Mouse (Mus musculus): ENCODE data around the gene Tmem72. TPM values are rescaled to one million over a fixed set of nuclear protein-coding genes. Genes with fewer than 3 reads are reported as not detected.

Tmem72 gene
- polyA plus RNA-seq, 1 experiment from 2014 or later = 0.01 TPM

DNA sequence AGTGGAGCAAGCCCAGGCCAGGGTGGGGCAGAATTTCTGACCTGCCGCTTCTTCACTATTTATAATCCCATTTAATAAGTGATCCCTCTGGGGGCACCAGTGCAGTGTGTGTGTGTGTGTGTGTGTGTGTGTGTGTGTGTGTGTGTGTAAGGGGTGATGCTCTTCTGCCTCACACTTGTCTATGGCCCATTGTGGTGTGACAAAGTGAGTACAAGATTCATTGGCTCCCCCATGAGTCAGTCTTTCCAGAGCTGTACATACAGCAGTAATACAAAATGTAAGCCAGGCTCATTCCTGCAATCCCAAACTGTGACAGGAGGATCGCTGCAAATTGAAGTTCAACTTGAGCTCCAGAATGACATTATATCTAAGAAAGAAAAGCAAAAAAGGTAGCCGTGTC is 51.9 kb downstream of the Tmem72 start:
- ATAC-seq = no peak
- WGBS (ENCODE audit: insufficient replicate concordance) = 63% methylated on average over 3 of the region's 3 CpGs

DNA sequence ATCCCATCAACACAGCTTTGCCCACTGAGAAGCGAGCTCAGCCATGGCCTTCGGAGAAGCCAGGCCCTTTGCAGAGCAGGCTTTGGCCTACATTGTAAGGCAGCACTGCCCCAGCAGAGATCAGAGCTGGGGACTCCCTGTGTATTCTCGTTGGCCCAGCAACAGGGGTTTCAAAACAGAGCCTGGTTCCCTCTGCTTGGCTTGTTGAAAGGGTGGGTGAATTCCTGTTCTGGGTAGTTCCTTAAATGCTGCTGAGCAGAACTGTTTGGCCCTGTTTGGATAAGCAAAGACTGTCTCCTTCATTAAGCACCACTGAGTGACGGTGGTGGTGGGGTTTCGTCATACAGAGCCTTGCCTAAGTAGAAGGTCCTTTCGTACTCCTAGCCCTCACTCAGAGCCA is 52.7 kb downstream of the Tmem72 start:
- Histone ChIP-seq H3K4me1 (no peaks in the 10 kb centered on the region), H3K27ac (no peak overlapping the region), H3K4me3 (no peak overlapping the region), H3K9ac (no peak overlapping the region), H3K4me2 (no peak overlapping the region), H3K27me3 (replicated peaks) (no peaks in the 10 kb centered on the region), H3K9me3 (replicated peaks) (no peaks in the 10 kb centered on the region), H3K36me3 (no peaks in the 10 kb centered on the region)
- ATAC-seq = no peak
- WGBS (ENCODE audit: insufficient replicate concordance) = 56% methylated on average over 6 of the region's 6 CpGs

More for the DNA sequence above, 51.9 kb downstream of the Tmem72 start:
- no peaks in the 10 kb centered on the region for H3K4me1 ChIP-seq
- H3K36me3 ChIP-seq = no peaks in the 10 kb centered on the region
- no peak overlapping the region for H3K9ac ChIP-seq
- no peak overlapping the region for H3K4me3 ChIP-seq
- H3K27ac ChIP-seq = no peak overlapping the region
- no peaks in the 10 kb centered on the region for H3K27me3 ChIP-seq (replicated peaks)
- no peaks in the 10 kb centered on the region for H3K9me3 ChIP-seq (replicated peaks)
- H3K4me2 ChIP-seq = no peak overlapping the region

DNA sequence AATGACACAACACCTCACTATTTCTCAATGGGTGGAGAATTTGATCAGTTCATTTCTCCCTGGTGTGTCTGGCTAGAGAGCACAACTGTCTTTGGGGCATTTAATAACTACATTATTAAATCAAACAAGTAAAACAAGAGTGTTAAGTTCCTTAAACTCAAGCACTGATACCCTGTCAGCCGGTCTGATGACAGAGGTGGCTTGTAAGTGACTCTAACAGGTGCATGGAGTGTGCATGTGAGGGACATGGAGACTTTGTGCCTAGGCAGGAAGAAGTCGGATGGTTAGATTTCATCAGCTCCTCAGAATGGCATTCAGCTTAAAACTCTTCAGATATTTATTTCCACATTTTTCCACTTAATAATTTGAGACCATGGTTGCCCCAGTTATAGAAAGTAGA is 53.3 kb downstream of the Tmem72 start:
- Histone ChIP-seq H3K9me3 (replicated peaks) (no peaks in the 10 kb centered on the region), H3K4me1 (no peaks in the 10 kb centered on the region), H3K4me3 (no peak overlapping the region), H3K9ac (no peak overlapping the region), H3K36me3 (no peaks in the 10 kb centered on the region), H3K4me2 (no peak overlapping the region), H3K27me3 (replicated peaks) (no peaks in the 10 kb centered on the region), H3K27ac (no peak overlapping the region)
- ATAC-seq = no peak
- whole genome bisulfite sequencing (ENCODE audit: insufficient replicate concordance) = 75% methylated on average over 2 of the region's 2 CpGs

DNA sequence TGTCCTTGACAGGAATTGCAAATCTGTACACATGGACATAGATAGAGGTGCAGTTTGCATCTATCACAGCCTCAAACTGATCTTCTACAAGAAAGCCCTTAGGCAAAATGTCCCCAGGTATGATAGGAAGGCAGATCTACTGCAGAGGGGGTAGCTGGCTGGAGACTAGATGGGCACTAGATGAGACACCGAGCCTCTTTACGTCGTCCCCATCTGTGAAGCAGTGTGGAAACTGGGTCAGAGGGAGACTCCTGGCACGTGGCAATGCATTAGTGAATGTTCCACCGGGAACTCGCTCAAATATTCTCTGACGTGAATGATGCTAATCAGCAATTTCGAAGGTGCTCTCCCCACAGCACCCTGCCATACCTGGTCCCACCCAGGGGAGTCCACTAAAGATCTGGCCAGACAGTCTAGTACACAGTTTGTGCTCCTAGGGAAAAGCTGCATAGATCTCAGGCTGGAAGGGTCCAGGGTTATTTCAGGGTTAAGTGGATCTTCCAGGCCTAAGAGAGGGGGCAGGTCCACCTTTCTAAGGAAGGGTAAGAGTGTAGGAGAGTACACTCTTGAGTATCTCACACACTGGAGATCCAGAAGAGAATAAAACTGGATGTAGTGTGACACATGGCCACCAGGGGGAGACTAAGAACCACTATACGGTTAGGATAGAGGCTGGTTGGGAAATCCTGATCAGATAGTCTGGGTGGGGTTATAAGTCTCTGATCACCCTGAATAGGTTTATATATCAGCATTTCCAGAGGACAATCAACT is 62.8 kb downstream of the Tmem72 start:
- no peak overlapping the region for H3K27ac ChIP-seq

DNA sequence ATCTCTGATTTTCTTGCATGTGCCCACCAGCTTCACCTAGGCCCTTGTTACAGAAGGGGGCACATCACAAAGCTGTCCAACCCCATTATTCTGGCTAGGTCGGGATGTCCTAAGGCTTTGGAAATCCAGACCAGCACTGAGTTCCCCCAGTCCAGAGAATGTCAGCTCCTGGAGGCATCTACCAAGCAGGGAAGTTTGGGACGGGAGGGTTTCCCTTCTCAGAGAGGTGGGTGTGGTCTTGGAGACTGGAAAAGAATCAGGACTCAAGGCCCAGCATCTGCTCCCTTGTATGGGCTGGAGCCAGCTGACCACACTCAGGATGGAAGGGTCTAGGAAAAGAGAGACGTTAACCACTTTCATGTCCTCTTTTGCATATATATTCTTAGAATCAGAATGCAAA is 63.5 kb downstream of the Tmem72 start:
- H3K9me3 ChIP-seq (replicated peaks) = peaks cover 7% of the 10 kb centered on the region; the same call in 1 of the 2 replicates
- H3K4me1 ChIP-seq = peaks cover 16% of the 10 kb centered on the region
- H3K9ac ChIP-seq = no peak overlapping the region
- no peak overlapping the region for H3K4me2 ChIP-seq
- H3K4me3 ChIP-seq = no peak overlapping the region
- no peak for ATAC-seq
- H3K36me3 ChIP-seq = no peaks in the 10 kb centered on the region
- H3K27me3 ChIP-seq (replicated peaks) = no peaks in the 10 kb centered on the region
- no peak overlapping the region for H3K27ac ChIP-seq
- 55% methylated on average over 3 of the region's 3 CpGs for WGBS (ENCODE audit: insufficient replicate concordance)

More for the DNA sequence above, 62.8 kb downstream of the Tmem72 start:
- 0 out of 2 replicates have a peak, but pooled peaks have one; percentile 16 for ATAC-seq
- H3K9ac ChIP-seq = no peak overlapping the region
- peaks cover 16% of the 10 kb centered on the region for H3K4me1 ChIP-seq
- no peaks in the 10 kb centered on the region for H3K27me3 ChIP-seq (replicated peaks)
- H3K4me3 ChIP-seq = no peak overlapping the region
- WGBS (ENCODE audit: insufficient replicate concordance) = 53% methylated on average over 9 of the region's 9 CpGs
- H3K36me3 ChIP-seq = no peaks in the 10 kb centered on the region
- H3K9me3 ChIP-seq (replicated peaks) = peaks cover 7% of the 10 kb centered on the region; the same call in 1 of the 2 replicates
- no peak overlapping the region for H3K4me2 ChIP-seq

DNA sequence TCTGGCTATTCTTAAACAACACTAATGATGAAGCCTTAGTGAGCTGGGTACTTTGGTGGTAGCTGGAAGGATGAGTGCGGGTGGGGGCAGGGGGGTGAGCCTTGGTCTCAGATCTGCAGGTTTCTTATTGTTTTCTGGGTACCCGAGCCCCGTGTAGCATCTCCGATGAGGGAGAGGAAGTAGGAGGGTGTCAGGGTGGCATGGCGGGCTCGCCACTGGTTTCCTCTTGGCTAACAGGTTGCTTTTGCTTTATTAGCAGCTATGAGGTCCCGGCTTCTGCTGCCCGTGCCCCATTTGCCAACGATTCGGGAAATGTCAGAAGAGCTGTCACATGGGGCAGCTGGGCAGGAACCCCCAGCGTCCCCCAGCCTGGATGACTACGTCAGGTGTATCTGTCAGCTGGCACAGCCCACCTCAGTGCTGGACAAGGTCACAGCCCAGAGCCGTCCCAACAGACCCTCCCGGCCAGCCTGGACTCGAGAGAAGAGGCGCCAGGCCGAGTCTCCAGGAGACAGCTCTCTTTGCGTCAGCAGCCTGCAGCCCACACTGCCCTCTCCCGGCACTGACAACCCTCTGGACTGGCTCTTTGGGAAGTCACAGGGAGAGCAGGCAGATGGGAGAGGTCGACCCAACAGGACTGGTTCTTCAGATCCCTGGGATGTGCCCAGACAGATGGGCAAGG is 65.1 kb downstream of the Tmem72 start:
- Histone ChIP-seq H3K27me3 (replicated peaks) (no peaks in the 10 kb centered on the region), H3K9me3 (replicated peaks) (peaks cover 2% of the 10 kb centered on the region; the same call in 1 of the 2 replicates), H3K9ac (no peak overlapping the region), H3K4me1 (peaks cover 16% of the 10 kb centered on the region), H3K4me2 (peak overlapping the region; percentile 10; the same call in 1 of the 2 replicates), H3K36me3 (no peaks in the 10 kb centered on the region), H3K4me3 (0 out of 2 replicates have a peak overlapping the region, but pooled peaks have one; percentile 4), H3K27ac (no peak overlapping the region)
- WGBS (ENCODE audit: insufficient replicate concordance) = 48% methylated on average over 20 of the region's 20 CpGs
- ATAC-seq = peak; percentile 10; the same call in 1 of the 2 replicates

DNA sequence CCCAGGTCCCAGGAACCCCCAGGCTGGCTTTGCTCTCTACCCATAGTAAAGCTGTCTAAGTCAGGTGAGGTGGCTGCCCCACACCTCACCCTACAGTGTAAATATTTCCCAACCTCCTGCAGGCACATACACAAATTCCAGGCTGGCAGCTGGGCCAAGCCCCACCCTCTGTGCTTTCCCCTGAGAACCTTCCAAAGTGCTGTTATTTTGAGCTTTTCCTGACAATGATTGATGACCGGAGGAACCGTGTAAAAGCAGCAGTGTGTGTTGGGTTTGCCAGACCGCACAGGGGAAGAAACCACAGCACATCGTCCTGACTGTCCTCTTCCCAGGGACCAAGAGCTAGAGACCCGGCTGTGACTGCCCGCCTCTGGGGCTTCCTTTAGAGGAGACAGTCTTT is 66.3 kb downstream of the Tmem72 start, which contains the start of gene Depp1:
Gene Depp1 (plus strand): TSS at position 204 of the 400 bp plus-strand sequence.
- peaks cover 16% of the 10 kb centered on the region for H3K4me1 ChIP-seq
- WGBS (ENCODE audit: insufficient replicate concordance) = 12% methylated on average over 6 of the region's 6 CpGs
- peak within 1 kb of the TSS; percentile 10 for H3K4me2 ChIP-seq
- ATAC-seq = peak; percentile 65
- no peaks in the 10 kb centered on the region for H3K36me3 ChIP-seq
- H3K27me3 ChIP-seq (replicated peaks) = no peaks in the 10 kb centered on the region
- H3K9ac ChIP-seq = no peak within 1 kb of the TSS
- peak within 1 kb of the TSS; percentile 4 for H3K4me3 ChIP-seq
- H3K9me3 ChIP-seq (replicated peaks) = no peaks in the 10 kb centered on the region
- peak within 1 kb of the TSS; percentile 28; the same call in 1 of the 2 replicates for H3K27ac ChIP-seq

DNA sequence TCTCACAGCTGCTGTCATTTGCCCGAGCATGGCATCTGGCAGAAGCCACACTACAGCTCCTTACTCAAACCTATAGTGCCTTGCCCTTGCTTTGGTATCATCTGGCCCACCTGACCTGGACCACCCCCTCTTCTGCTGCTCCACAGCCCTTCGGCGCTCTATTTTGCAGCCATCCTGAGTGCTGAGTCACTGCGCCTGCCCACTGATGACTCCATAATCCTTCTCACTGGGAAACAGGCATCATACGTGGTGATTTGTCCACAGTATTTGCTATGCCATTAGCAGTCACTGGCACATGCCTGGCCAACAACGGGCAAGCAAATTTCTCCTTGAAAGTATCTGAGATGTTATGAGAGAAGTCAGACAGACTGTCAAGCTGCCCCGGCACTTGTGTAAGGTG is 66.9 kb downstream of the Tmem72 start:
- peaks cover 16% of the 10 kb centered on the region for H3K4me1 ChIP-seq
- H3K9ac ChIP-seq = no peak overlapping the region
- H3K27ac ChIP-seq = no peak overlapping the region

DNA sequence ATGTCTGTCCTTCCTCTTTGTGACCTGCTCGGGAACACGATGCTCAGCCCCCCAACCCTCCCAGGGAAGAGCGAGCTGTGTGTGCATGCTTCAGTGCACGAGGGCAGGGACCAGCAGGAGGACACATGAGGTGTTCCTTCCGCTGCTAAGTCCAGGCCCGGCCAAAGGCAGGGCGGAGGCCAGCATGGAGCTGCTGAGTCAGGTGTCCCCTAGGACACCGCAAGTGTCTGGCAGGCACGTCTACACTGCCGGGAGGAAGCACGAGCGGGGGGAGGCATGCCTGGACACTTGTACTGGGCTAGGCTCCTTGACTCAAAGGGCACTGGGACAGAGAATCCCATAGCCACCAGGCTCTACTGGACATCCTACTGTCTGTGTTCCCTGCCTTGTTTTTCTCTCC is 69.0 kb downstream of the Tmem72 start:
- no peaks in the 10 kb centered on the region for H3K36me3 ChIP-seq
- no peak overlapping the region for H3K4me2 ChIP-seq
- H3K9me3 ChIP-seq (replicated peaks) = no peaks in the 10 kb centered on the region
- peaks cover 16% of the 10 kb centered on the region for H3K4me1 ChIP-seq
- H3K4me3 ChIP-seq = no peak overlapping the region
- ATAC-seq = 0 out of 2 replicates have a peak, but pooled peaks have one; percentile 14
- no peak overlapping the region for H3K9ac ChIP-seq
- 56% methylated on average over 12 of the region's 12 CpGs for WGBS (ENCODE audit: insufficient replicate concordance)
- no peaks in the 10 kb centered on the region for H3K27me3 ChIP-seq (replicated peaks)
- no peak overlapping the region for H3K27ac ChIP-seq

More for the DNA sequence above, 66.9 kb downstream of the Tmem72 start:
- WGBS (ENCODE audit: insufficient replicate concordance) = 47% methylated on average over 7 of the region's 7 CpGs
- Histone ChIP-seq H3K9me3 (replicated peaks) (no peaks in the 10 kb centered on the region), H3K4me3 (no peak overlapping the region), H3K27me3 (replicated peaks) (no peaks in the 10 kb centered on the region), H3K36me3 (no peaks in the 10 kb centered on the region), H3K4me2 (no peak overlapping the region)
- no peak for ATAC-seq

DNA sequence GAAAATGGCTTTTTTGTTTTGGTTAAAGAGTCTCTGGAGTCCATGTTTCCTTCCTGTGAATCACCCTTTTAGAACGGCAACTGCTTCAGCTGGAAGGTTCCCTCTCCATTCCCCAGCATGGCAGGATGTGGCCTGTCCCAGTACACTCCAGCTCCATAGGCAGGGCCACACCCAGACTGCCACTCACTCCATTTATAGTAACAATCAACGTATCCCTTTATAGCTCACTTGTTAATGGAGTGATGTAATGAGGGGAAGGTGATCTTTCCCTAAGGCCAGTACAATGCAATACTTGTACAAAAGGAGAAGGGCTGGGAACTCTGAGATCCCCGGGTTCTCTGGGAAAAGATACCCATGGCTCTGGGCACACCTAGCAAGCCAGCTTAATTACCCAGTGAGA is 72.4 kb downstream of the Tmem72 start:
- H3K27me3 ChIP-seq (replicated peaks) = no peaks in the 10 kb centered on the region
- no peak overlapping the region for H3K9ac ChIP-seq
- H3K4me3 ChIP-seq = no peak overlapping the region
- H3K4me1 ChIP-seq = peaks cover 9% of the 10 kb centered on the region; the same call in 1 of the 2 replicates
- H3K27ac ChIP-seq = no peak overlapping the region
- no peaks in the 10 kb centered on the region for H3K36me3 ChIP-seq
- no peaks in the 10 kb centered on the region for H3K9me3 ChIP-seq (replicated peaks)
- H3K4me2 ChIP-seq = no peak overlapping the region
- ATAC-seq = no peak
- WGBS (ENCODE audit: insufficient replicate concordance) = 41% methylated on average over 3 of the region's 3 CpGs

DNA sequence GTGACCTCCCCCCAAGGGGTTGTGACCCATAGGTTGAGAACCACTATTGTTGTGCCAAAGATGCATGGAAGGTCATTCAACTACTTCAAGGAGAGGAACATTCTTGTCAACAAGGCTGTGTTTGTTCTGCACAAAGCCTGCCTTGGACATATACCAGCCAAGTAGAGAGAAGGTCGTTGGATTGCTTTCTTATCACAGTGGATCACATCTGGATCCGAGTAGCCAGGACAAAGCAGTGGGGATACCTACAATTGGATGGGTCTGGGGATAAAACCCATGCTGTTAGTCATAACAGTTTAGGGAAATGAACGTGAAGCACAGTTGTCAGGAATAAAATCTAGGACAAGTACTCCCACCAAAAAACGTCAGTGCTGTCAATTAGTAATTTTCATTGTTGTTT is 72.8 kb downstream of the Tmem72 start:
- H3K4me3 ChIP-seq = no peak overlapping the region
- peaks cover 12% of the 10 kb centered on the region; the same call in 1 of the 2 replicates for H3K4me1 ChIP-seq
- 50% methylated on average over 4 of the region's 4 CpGs for WGBS (ENCODE audit: insufficient replicate concordance)
- no peaks in the 10 kb centered on the region for H3K27me3 ChIP-seq (replicated peaks)
- no peaks in the 10 kb centered on the region for H3K36me3 ChIP-seq
- no peak overlapping the region for H3K27ac ChIP-seq
- H3K4me2 ChIP-seq = no peak overlapping the region
- ATAC-seq = no peak
- no peak overlapping the region for H3K9ac ChIP-seq
- H3K9me3 ChIP-seq (replicated peaks) = no peaks in the 10 kb centered on the region

DNA sequence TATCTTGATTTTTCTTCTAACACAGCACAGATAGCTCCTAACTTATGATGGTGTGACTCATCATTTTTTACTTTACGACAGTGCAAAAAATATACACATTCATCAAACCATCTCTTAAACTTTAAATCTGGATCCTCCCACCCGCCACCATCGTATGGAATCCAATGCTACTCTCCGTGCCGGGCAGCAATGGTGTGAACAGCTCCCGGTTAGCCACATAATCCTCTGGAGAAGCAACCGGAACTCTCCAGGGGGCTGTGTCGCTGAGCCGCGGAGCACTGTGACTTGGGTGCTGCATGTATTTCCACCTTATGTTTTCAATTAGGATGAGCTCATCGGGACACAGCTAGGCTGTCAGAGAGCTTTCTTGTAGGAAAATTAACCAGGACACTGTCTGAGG is 73.8 kb downstream of the Tmem72 start:
- Histone ChIP-seq H3K4me3 (no peak overlapping the region), H3K4me2 (no peak overlapping the region), H3K27me3 (replicated peaks) (no peaks in the 10 kb centered on the region), H3K9ac (no peak overlapping the region), H3K9me3 (replicated peaks) (no peaks in the 10 kb centered on the region), H3K27ac (no peak overlapping the region), H3K36me3 (no peaks in the 10 kb centered on the region), H3K4me1 (peaks cover 13% of the 10 kb centered on the region; the same call in 1 of the 2 replicates)
- 73% methylated on average over 11 of the region's 11 CpGs for WGBS (ENCODE audit: insufficient replicate concordance)
- no peak for ATAC-seq
